Mouse (Mus musculus): ENCODE results near the gene Ginm1. TPM values are rescaled to one million over a fixed set of nuclear protein-coding genes. Genes with fewer than 3 reads are reported as not detected.
A peak's percentile ranks its signal among the peaks of the same experiment; 100 is the strongest.

Ginm1 gene
- polyA plus RNA-seq (2016; fragmentation: Nextera tagmentation; extraction: Ambion mirVana): 53.8 and 56.9 TPM in 2 replicates

DNA sequence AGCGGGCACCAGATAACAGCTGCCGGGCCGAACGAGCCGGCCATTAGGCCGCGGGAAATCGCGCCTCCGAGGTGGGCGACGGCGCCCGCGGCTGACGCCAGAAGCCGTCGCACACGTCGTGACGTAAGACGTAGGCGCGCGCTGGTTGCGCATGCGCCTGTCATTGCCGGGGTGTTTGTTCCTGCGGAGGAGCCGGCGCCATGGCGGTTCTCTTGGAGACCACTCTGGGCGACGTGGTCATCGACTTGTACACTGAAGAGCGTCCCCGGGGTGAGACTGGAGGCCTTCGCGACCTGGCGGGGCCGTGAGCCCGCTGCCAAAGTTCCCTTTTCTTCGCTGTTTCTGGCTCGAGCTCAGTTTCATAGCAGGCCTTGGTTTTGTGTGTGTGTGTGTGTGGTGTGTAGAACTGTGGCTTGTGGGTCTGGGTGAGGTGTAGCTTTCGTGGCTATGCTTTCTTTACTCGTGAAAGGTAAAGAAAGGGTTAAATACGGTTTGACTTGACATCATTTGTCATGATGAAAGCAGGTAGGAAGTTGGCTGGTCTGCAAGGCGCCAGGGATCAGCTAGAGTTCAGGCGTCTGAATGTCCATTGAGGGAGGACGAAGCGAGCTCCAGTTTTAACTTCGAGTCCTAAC lies at the start of gene Ginm1, which contains the start of gene Ppil4:
Ginm1 (minus strand) TSS at position 74 of the 635 bp plus-strand sequence.
Ppil4 (plus strand) TSS at position 141 of the 635 bp plus-strand sequence.
- WGBS: 1% methylated on average over 52 of the region's 52 CpGs

DNA sequence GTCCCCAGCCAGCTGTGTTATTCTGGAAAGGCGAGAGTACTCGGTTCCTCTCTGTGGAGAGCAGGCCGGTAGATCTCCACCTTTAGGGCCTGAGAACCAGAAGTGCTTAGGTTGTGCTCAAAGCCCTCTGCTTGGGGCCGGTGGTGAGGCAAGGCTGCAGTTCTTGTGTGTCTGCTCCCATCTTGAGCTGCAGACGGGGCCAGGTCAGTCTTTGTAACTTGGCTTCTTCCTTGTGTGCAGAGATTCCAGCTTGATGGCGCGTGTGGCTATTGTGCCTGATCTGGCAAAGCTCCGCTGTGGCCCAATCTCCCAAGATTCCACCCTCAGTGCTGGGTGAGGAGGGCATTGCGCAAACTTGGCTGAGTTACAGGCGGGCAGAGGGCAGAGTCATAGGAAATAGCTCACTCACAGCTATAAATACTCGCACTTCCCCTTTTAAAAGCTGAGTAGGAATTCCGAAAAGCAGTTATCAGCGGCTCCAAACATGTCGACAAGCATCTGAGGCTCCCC lies 49.0 kb upstream of the Ginm1 start:
- ATAC-seq (ENCODE audit: low FRiP score, low read depth): no peak
- Histone ChIP-seq H3K27ac (replicated peaks) (no peak overlapping the region), H3K4me1 (no peaks in the 10 kb centered on the region), H3K9ac (replicated peaks) (no peak overlapping the region), H3K4me2 (replicated peaks) (no peak overlapping the region), H3K4me3 (no peak overlapping the region), H3K27me3 (no peaks in the 10 kb centered on the region), H3K36me3 (no peaks in the 10 kb centered on the region), H3K9me3 (no peaks in the 10 kb centered on the region)
- 79% methylated on average over 14 of the region's 14 CpGs for WGBS

More for the DNA sequence above, at the start of gene Ginm1, which contains the start of gene Ppil4:
- Histone ChIP-seq H3K27me3 (no peaks in the 10 kb centered on the region), H3K4me1 (peaks cover 9% of the 10 kb centered on the region), H3K27ac (replicated peaks) (peak within 1 kb of the TSS; percentile 46; the same call in 1 of the 2 replicates), H3K9ac (replicated peaks) (peak within 1 kb of the TSS; percentile 86), H3K4me2 (replicated peaks) (peak within 1 kb of the TSS; percentile 86), H3K9me3 (no peaks in the 10 kb centered on the region), H3K36me3 (peaks cover 30% of the 10 kb centered on the region), H3K4me3 (peak within 1 kb of the TSS; percentile 91)
- ATAC-seq (ENCODE audit: low FRiP score, low read depth): peak; percentile 95

DNA sequence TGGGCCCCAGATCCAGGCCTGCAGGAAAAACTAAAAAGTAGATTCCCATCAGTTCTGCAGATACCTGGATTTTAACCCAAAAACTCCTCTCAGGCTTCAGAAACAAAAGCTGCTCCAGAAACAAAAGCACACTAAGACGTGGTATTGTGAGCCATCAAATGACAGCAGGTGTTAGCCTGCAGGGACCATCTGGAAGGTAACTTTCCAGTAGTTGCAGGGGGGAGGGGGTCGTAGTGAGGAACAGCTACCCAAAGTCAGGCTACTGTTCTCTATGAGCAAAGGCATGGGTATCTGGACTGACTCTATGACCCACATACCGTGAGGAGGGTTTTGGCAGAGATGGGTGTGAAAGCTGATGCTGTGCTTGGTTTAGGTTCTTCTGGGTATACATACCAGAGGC lies 48.2 kb upstream of the Ginm1 start:
- Histone ChIP-seq H3K4me3 (no peak overlapping the region), H3K36me3 (no peaks in the 10 kb centered on the region), H3K9ac (replicated peaks) (no peak overlapping the region), H3K27me3 (no peaks in the 10 kb centered on the region), H3K4me2 (replicated peaks) (no peak overlapping the region), H3K4me1 (no peaks in the 10 kb centered on the region), H3K27ac (replicated peaks) (no peak overlapping the region), H3K9me3 (no peaks in the 10 kb centered on the region)
- no peak for ATAC-seq (ENCODE audit: low FRiP score, low read depth)
- 62% methylated on average over 3 of the region's 3 CpGs for WGBS

DNA sequence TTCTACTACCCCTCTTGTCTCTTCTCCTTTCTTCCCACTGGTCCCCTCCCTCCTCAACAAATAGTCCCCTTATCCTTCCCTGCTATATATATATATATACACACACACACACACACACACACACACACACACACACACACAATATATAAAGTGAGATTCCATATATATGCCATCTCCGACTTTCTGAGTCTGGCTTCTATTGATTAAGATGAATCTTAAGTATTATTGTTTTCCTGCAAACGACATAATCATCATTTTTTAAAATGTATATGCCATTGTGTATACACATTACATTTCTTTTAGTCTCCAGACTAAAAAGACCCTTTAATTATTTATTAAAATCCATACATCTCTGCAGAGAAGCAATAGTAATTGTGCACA lies 47.7 kb upstream of the Ginm1 start:
- 76% methylated on average over 2 of the region's 2 CpGs for WGBS
- H3K27me3 ChIP-seq: no peaks in the 10 kb centered on the region

DNA sequence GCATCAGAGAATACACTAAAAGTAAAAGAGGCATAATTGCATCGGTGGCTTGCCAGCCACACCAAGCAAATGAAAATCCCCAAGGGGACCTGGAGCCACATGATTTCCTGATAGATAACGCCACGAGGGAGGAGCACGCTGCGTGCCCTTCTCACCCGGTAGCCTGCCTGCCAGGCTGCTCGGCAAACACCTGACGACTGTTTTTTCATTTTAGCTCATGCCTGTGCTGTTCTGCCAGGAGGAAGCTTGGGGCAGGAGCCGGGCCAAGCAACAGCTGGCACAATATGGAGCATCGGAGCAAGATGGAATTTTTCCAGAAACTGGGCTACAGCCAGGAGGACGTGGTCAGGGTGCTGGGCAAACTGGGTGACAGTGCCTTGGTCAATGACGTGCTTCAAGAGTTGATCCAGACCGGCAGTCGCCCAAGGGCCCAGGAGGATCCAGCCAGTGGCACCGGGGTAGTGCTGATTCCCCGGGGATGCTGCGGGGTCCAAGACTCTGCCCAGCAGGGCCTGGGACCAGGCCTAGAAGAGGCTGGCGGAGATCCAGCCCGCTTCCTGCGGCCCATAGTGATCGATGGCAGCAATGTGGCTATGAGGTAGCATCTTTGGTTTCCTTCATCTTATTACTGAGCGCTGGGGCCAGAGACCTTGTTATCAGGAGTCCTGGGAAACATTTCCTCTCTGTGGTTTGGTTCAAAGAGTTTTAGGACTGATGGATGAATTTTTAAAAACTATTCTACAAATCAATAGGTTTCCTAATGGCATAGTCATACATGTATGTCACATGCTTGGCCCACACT lies 47.1 kb upstream of the Ginm1 start:
- Histone ChIP-seq H3K27ac (replicated peaks) (no peak overlapping the region), H3K4me1 (no peaks in the 10 kb centered on the region), H3K9me3 (no peaks in the 10 kb centered on the region), H3K4me3 (no peak overlapping the region), H3K27me3 (no peaks in the 10 kb centered on the region), H3K36me3 (no peaks in the 10 kb centered on the region), H3K4me2 (replicated peaks) (no peak overlapping the region), H3K9ac (replicated peaks) (no peak overlapping the region)
- ATAC-seq (ENCODE audit: low FRiP score, low read depth): no peak
- WGBS: 87% methylated on average over 22 of the region's 22 CpGs

More for the DNA sequence above, 47.7 kb upstream of the Ginm1 start:
- Histone ChIP-seq H3K4me1 (no peaks in the 10 kb centered on the region), H3K9me3 (no peaks in the 10 kb centered on the region), H3K9ac (replicated peaks) (no peak overlapping the region), H3K36me3 (no peaks in the 10 kb centered on the region), H3K27ac (replicated peaks) (no peak overlapping the region), H3K4me2 (replicated peaks) (no peak overlapping the region), H3K4me3 (no peak overlapping the region)
- no peak for ATAC-seq (ENCODE audit: low FRiP score, low read depth)

DNA sequence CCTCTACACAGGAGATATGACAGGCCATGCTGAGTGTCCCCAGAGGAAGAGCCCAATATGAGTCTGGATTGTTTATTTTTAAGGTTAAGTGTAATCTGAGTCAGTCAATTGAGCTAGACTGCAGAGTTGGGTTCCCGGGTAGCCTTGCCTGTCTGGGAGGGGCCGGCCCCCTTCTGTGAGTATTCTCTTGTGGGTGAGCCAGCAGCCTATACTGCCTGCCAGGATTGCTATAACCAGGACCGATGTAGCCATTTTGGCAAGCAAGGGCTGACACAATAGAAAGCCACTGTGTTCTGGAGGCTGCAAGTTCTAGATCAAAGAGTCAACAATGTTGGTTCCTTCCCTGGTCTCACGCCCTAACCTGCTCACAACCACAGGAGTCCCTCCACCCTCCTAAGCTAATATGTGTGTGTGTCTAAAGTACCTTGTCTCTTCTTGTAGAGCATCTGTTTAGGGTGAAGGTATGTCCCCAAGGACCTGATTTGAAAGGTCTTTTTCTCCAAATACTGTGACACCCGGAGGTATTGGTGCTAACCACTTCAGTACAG lies 46.3 kb upstream of the Ginm1 start:
- 87% methylated on average over 5 of the region's 5 CpGs for WGBS
- no peak overlapping the region for H3K9ac ChIP-seq (replicated peaks)
- H3K4me3 ChIP-seq: no peak overlapping the region
- ATAC-seq (ENCODE audit: low FRiP score, low read depth): no peak
- no peak overlapping the region for H3K4me2 ChIP-seq (replicated peaks)
- no peaks in the 10 kb centered on the region for H3K4me1 ChIP-seq
- no peaks in the 10 kb centered on the region for H3K27me3 ChIP-seq
- H3K36me3 ChIP-seq: no peaks in the 10 kb centered on the region
- no peak overlapping the region for H3K27ac ChIP-seq (replicated peaks)
- no peaks in the 10 kb centered on the region for H3K9me3 ChIP-seq

DNA sequence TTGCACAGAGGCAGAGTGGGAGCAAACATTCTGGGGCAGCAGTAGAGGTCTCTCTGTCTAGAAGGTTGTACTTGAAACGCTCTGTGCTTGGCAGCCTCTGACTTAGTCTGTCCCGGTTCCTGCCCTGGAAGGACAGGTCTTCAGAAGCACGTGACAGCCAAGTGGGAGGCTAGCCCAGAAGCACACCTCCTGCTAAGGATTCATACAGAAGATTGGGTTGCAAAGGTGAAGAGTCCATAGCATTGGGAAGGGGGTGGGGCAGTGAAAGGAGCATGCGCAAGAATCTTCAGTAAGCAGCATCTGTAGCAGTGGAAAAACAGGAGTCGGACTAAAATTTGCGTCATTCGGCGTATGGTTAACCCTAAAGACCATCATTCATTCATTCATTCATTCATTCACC lies 45.4 kb upstream of the Ginm1 start:
- WGBS: 91% methylated on average over 8 of the region's 8 CpGs
- H3K4me3 ChIP-seq: no peak overlapping the region

DNA sequence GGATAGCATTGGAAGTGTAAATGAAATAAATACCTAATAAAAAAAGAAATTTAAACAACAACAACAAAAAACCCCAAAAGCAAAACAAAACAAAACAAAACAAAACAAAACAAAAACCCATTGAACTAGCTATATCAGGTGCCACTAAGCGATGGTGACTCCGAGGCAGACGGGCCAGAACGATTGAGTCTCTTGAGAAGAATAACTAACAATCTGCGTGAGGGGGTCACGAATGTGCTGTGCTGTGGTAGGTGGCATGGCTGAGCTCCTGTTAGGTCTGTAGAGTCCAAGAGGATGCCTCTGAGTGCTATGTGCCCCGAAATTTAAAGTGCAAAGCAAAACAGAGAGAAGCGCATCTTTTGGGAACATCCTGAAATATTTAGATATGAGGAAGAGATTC lies 44.8 kb upstream of the Ginm1 start:
- WGBS: 94% methylated on average over 8 of the region's 8 CpGs
- Histone ChIP-seq H3K9me3 (no peaks in the 10 kb centered on the region), H3K4me2 (replicated peaks) (no peak overlapping the region), H3K27ac (replicated peaks) (no peak overlapping the region), H3K9ac (replicated peaks) (no peak overlapping the region), H3K27me3 (no peaks in the 10 kb centered on the region), H3K4me3 (no peak overlapping the region), H3K4me1 (peaks cover under 1% of the 10 kb centered on the region), H3K36me3 (no peaks in the 10 kb centered on the region)
- no peak for ATAC-seq (ENCODE audit: low FRiP score, low read depth)

More for the DNA sequence above, 45.4 kb upstream of the Ginm1 start:
- H3K27me3 ChIP-seq: no peaks in the 10 kb centered on the region
- no peaks in the 10 kb centered on the region for H3K4me1 ChIP-seq
- no peak for ATAC-seq (ENCODE audit: low FRiP score, low read depth)
- H3K27ac ChIP-seq (replicated peaks): no peak overlapping the region
- H3K4me2 ChIP-seq (replicated peaks): no peak overlapping the region
- no peaks in the 10 kb centered on the region for H3K36me3 ChIP-seq
- no peak overlapping the region for H3K9ac ChIP-seq (replicated peaks)
- H3K9me3 ChIP-seq: no peaks in the 10 kb centered on the region

DNA sequence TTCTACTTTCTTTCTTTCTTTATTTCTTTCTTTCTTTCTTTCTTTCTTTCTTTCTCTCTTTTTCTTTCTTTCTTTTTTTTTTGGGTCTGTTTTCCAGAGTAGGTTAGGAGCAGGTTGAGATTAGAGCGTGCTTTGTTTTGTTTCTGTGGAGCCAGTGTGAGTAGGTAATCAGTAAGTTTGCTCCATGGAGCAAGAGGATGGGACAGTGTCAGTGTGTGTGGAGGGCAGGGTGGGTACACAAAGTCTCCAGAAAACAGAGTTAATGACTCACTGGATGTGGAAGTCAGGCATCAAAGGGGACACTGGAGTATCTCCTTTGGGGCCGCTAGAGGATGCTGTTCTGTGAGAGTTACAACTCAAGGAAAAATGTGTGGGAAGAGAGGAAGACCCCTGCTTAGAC lies 44.3 kb upstream of the Ginm1 start:
- H3K4me3 ChIP-seq: no peak overlapping the region
- H3K4me1 ChIP-seq: peaks cover 6% of the 10 kb centered on the region
- H3K36me3 ChIP-seq: no peaks in the 10 kb centered on the region
- WGBS: 72% methylated on average over 2 of the region's 2 CpGs
- H3K27ac ChIP-seq (replicated peaks): no peak overlapping the region
- no peaks in the 10 kb centered on the region for H3K27me3 ChIP-seq
- no peak overlapping the region for H3K4me2 ChIP-seq (replicated peaks)
- no peak overlapping the region for H3K9ac ChIP-seq (replicated peaks)
- H3K9me3 ChIP-seq: no peaks in the 10 kb centered on the region
- ATAC-seq (ENCODE audit: low FRiP score, low read depth): no peak

DNA sequence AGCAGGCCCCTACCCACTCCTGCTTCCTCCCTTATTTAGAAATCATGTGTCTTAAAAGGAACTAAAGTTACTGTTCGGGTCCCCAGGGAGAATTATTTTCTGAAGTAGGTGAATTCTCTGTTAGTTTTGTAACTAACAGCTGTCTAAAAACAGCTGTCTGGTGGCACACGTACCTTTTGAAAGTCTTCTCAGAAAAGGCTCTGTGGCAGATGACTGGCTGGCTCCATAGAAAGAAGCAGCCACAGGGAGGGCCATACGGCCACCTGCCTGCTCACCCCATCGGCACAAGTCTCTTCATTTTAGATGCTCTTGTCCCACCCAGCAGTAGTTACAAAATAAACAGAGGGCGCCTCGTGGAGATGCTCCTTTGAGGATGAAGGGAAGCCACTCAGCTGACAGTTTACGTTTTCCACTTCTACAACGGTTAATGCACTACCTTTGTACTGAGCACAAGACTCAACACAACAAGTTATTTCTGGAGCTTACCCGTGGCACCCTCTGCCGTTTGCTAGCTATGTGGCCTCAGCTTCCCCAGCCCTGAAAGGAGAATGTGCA lies 42.1 kb upstream of the Ginm1 start:
- Histone ChIP-seq H3K4me1 (peaks cover 8% of the 10 kb centered on the region), H3K9me3 (no peaks in the 10 kb centered on the region), H3K4me2 (replicated peaks) (no peak overlapping the region), H3K9ac (replicated peaks) (no peak overlapping the region), H3K36me3 (no peaks in the 10 kb centered on the region), H3K27me3 (no peaks in the 10 kb centered on the region), H3K27ac (replicated peaks) (no peak overlapping the region), H3K4me3 (no peak overlapping the region)
- ATAC-seq (ENCODE audit: low FRiP score, low read depth): no peak
- 79% methylated on average over 10 of the region's 10 CpGs for WGBS

DNA sequence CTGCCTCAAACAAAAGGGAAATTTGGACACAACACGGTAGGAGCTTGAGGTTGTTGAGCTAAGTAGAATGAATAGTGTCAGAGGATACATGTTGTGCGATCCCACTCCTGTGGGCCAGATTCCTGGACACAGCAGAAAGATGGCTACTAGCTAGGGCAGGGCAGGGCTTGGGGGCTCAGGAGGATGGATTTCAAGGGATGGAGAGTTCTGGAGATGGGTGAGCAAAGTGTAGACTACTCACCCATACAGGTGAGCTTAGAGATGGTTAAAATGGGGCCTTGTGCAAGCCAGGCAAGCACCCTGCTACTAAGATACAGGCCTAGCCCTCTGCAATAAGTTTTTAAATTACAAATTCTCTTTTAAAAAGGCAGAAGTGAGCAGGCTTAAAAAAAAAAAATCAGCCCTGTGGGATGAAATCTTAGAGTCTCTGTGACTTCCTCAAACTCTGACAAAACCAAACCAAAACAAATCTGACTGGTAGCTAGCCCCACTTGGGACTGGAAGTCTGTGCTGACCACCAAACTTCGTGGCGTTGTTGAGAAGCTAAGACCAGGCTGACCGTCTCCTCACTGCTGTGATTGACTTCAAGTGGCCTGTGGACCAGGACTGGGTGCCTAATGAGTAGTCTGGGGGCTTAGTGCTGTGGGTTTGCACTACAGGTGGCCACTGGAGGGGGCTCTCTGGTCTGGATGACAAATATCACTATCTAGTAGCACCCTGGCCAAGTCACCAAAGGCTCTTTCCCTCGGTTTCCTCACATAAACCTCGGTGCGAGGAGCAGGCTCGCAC lies 40.9 kb upstream of the Ginm1 start:
- H3K36me3 ChIP-seq: no peaks in the 10 kb centered on the region
- H3K27me3 ChIP-seq: no peaks in the 10 kb centered on the region
- H3K4me2 ChIP-seq (replicated peaks): no peak overlapping the region
- WGBS: 84% methylated on average over 9 of the region's 9 CpGs
- ATAC-seq (ENCODE audit: low FRiP score, low read depth): no peak
- H3K9ac ChIP-seq (replicated peaks): no peak overlapping the region
- no peak overlapping the region for H3K4me3 ChIP-seq
- H3K9me3 ChIP-seq: no peaks in the 10 kb centered on the region
- H3K4me1 ChIP-seq: peaks cover 8% of the 10 kb centered on the region
- H3K27ac ChIP-seq (replicated peaks): no peak overlapping the region
